Mouse (Mus musculus): ENCODE data around the gene Gemin4. TPM values are rescaled to one million over a fixed set of nuclear protein-coding genes. Genes with fewer than 3 reads are reported as not detected.

The Gemin4 gene
- total RNA-seq, 1 experiment, result 34.0 TPM

DNA sequence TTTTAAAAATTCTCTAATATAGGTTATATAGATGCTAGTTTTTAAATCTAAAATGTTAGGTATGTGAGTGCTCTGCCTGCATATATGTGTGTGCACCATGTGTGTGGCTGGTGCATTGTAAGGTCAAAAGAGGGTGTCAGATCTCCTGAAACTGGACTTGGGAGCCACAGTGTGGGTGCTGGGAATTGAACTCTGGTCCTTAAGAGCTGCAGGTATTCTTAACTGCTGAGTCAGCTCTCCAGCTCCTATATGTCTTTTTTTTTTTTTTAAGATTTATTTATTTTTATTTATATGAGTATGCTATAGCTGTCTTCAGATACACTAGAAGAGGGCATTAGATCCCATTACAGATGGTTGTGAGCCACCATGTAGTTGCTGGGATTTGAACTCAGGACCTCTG, 29.0 kb upstream of the Gemin4 start:
- in situ Hi-C loops (cut with MboI; ENCODE audit: low sequenced_read_pairs in 2 of 2, unreplicated experiment in 2 of 2), result no loop called here
- DNase-seq (ENCODE audit: low read depth, low spot score), result no peak
- no peak overlapping the region for H3K9ac ChIP-seq (ENCODE audit: insufficient read depth, low read depth, low read length, poor library complexity, severe bottlenecking)
- H3K36me3 ChIP-seq (ENCODE audit: control insufficient read depth, insufficient read depth, low read length, poor library complexity, severe bottlenecking), result peaks cover 9% of the 10 kb centered on the region
- 0 out of 4 replicates have a peak, but pooled peaks cover 0 to 2% of the 10 kb centered on the region in 2 experiments for H3K4me1 ChIP-seq (ENCODE audit: control insufficient read depth in 2 of 2, insufficient read depth in 2 of 2, low read length in 2 of 2, poor library complexity in 1 of 2)
- H3K9me3 ChIP-seq (ENCODE audit: control insufficient read depth, insufficient read depth, low read depth, low read length), result no peaks in the 10 kb centered on the region
- TF ChIP-seq CHD2 (IDR thresholded peaks at IDR 0.05; ENCODE audit: low read depth, low read length) (no peak), MAFK (IDR thresholded peaks at IDR 0.05; ENCODE audit: insufficient read depth, low read depth, low read length) (peak; percentile 82), ZC3H11A (IDR thresholded peaks at IDR 0.05; ENCODE audit: borderline replicate concordance, low read depth, low read length) (no peak), HCFC1 (IDR thresholded peaks at IDR 0.05; ENCODE audit: borderline replicate concordance, insufficient read depth, low read length) (no peak), ZNF384 (IDR thresholded peaks at IDR 0.05; ENCODE audit: low read depth, low read length) (no peak)
- H3K4me3 ChIP-seq (ENCODE audit: insufficient read depth in 1 of 2, low read depth in 1 of 2, low read length in 2 of 2, poor library complexity in 1 of 2, severe bottlenecking in 1 of 2), result no peak overlapping the region
- H3K27ac ChIP-seq (ENCODE audit: insufficient read depth, low read depth, low read length, poor library complexity, severe bottlenecking), result no peak overlapping the region

- H3K36me3 ChIP-seq (ENCODE audit: control insufficient read depth, insufficient read depth, low read length, poor library complexity, severe bottlenecking), result no peaks in the 10 kb centered on the region; the same call in 1 of the 2 replicates
- 0 out of 4 replicates have a peak, but pooled peaks cover 0 to 2% of the 10 kb centered on the region in 2 experiments for H3K4me1 ChIP-seq (ENCODE audit: control insufficient read depth in 2 of 2, insufficient read depth in 2 of 2, low read length in 2 of 2, poor library complexity in 1 of 2)
- no peak for DNase-seq (ENCODE audit: low read depth, low spot score)
- H3K9me3 ChIP-seq (ENCODE audit: control insufficient read depth, insufficient read depth, low read depth, low read length), result no peaks in the 10 kb centered on the region
- peak overlapping the region; percentile 93 for H3K9ac ChIP-seq (ENCODE audit: insufficient read depth, low read depth, low read length, poor library complexity, severe bottlenecking)
- in situ Hi-C loops (cut with MboI; ENCODE audit: low sequenced_read_pairs in 2 of 2, unreplicated experiment in 2 of 2), result no loop called here
- no peak overlapping the region for H3K27ac ChIP-seq (ENCODE audit: insufficient read depth, low read depth, low read length, poor library complexity, severe bottlenecking)
- peak overlapping the region; percentile 91 to 96 for H3K4me3 ChIP-seq (ENCODE audit: insufficient read depth in 1 of 2, low read depth in 1 of 2, low read length in 2 of 2, poor library complexity in 1 of 2, severe bottlenecking in 1 of 2)
- no peak for TF ChIP-seq CHD2 (IDR thresholded peaks at IDR 0.05; ENCODE audit: low read depth, low read length)
- TF ChIP-seq ZC3H11A (IDR thresholded peaks at IDR 0.05; ENCODE audit: borderline replicate concordance, low read depth, low read length), result no peak
- no peak for TF ChIP-seq MAFK (IDR thresholded peaks at IDR 0.05; ENCODE audit: insufficient read depth, low read depth, low read length)
- TF ChIP-seq HCFC1 (IDR thresholded peaks at IDR 0.05; ENCODE audit: borderline replicate concordance, insufficient read depth, low read length), result no peak
- TF ChIP-seq ZNF384 (IDR thresholded peaks at IDR 0.05; ENCODE audit: low read depth, low read length), result no peak
These were observed 26.5 kb upstream of the Gemin4 start for GRCm38 (mm10) chr11:76243811-76244546.

- peak; percentile 81 for DNase-seq (ENCODE audit: low read depth, low spot score)
- peak within 1 kb of the TSS; percentile 91 to 96 for H3K4me3 ChIP-seq (ENCODE audit: insufficient read depth in 1 of 2, low read depth in 1 of 2, low read length in 2 of 2, poor library complexity in 1 of 2, severe bottlenecking in 1 of 2)
- H3K9ac ChIP-seq (ENCODE audit: insufficient read depth, low read depth, low read length, poor library complexity, severe bottlenecking), result peak within 1 kb of the TSS; percentile 93
- H3K4me1 ChIP-seq (ENCODE audit: control insufficient read depth in 2 of 2, insufficient read depth in 2 of 2, low read length in 2 of 2, poor library complexity in 1 of 2), result 0 out of 4 replicates have a peak, but pooled peaks cover 0 to 2% of the 10 kb centered on the region in 2 experiments
- H3K27ac ChIP-seq (ENCODE audit: insufficient read depth, low read depth, low read length, poor library complexity, severe bottlenecking), result no peak within 1 kb of the TSS; the same call in 1 of the 2 replicates
- in situ Hi-C loops (cut with MboI; ENCODE audit: low sequenced_read_pairs in 2 of 2, unreplicated experiment in 2 of 2), result no loop called here
- TF ChIP-seq ZC3H11A (IDR thresholded peaks at IDR 0.05; ENCODE audit: borderline replicate concordance, low read depth, low read length), result no peak
- TF ChIP-seq HCFC1 (IDR thresholded peaks at IDR 0.05; ENCODE audit: borderline replicate concordance, insufficient read depth, low read length), result peak; percentile 85
- no peaks in the 10 kb centered on the region; the same call in 1 of the 2 replicates for H3K36me3 ChIP-seq (ENCODE audit: control insufficient read depth, insufficient read depth, low read length, poor library complexity, severe bottlenecking)
- no peaks in the 10 kb centered on the region for H3K9me3 ChIP-seq (ENCODE audit: control insufficient read depth, insufficient read depth, low read depth, low read length)
These were observed 25.7 kb upstream of the Gemin4 start, which contains the start of the genes Mrm3 and Glod4 for GRCm38 (mm10) chr11:76242901-76243810. TSS of gene Mrm3 (plus strand) at chr11:76243715. TSS of gene Glod4 (minus strand) at chr11:76243725.

DNA sequence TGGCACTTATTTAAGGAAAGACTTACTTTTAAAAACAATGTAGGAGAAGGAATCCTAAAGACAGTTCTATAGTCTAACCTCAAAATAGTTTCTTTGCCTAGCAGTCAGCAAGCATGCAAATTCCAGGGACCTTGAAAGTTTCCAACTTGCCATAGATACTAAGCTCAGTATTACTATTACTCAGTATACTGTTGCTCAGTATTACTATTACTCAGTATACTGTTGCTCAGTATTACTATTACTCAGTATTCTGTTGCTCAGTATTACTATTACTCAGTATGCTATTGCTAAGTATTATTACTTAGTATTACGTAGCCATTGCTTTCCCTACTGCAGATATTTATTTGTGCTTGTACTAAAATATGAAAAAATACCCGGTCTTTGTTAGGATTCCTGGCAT, 22.3 kb upstream of the Gemin4 start:
- H3K9me3 ChIP-seq (ENCODE audit: control insufficient read depth, insufficient read depth, low read depth, low read length), result no peaks in the 10 kb centered on the region
- 0 out of 4 replicates have a peak, but pooled peaks cover 0 to 2% of the 10 kb centered on the region in 2 experiments for H3K4me1 ChIP-seq (ENCODE audit: control insufficient read depth in 2 of 2, insufficient read depth in 2 of 2, low read length in 2 of 2, poor library complexity in 1 of 2)
- H3K27ac ChIP-seq (ENCODE audit: insufficient read depth, low read depth, low read length, poor library complexity, severe bottlenecking), result no peak overlapping the region
- H3K9ac ChIP-seq (ENCODE audit: insufficient read depth, low read depth, low read length, poor library complexity, severe bottlenecking), result no peak overlapping the region
- no peak for DNase-seq (ENCODE audit: low read depth, low spot score)
- in situ Hi-C loops (cut with MboI; ENCODE audit: low sequenced_read_pairs in 2 of 2, unreplicated experiment in 2 of 2), result no loop called here
- TF ChIP-seq ZNF384 (IDR thresholded peaks at IDR 0.05; ENCODE audit: low read depth, low read length) (no peak), HCFC1 (IDR thresholded peaks at IDR 0.05; ENCODE audit: borderline replicate concordance, insufficient read depth, low read length) (no peak), CHD2 (IDR thresholded peaks at IDR 0.05; ENCODE audit: low read depth, low read length) (no peak)
- no peaks in the 10 kb centered on the region; the same call in none of the 2 replicates for H3K36me3 ChIP-seq (ENCODE audit: control insufficient read depth, insufficient read depth, low read length, poor library complexity, severe bottlenecking)
- no peak overlapping the region for H3K4me3 ChIP-seq (ENCODE audit: insufficient read depth in 1 of 2, low read depth in 1 of 2, low read length in 2 of 2, poor library complexity in 1 of 2, severe bottlenecking in 1 of 2)
